Mouse (Mus musculus) c-Kit-positive CD71-positive TER-119-positive erythroid progenitor cells, embryonic 14.5 days (primary cell): Measurements from ENCODE around the gene Cox11.

Source experiments
- DNase-seq: peaks from one replicate; pipeline ENCODE4 v3.0.0-alpha.2; 2013; ENCODE audit warnings: low spot score

The Cox11 gene

DNA sequence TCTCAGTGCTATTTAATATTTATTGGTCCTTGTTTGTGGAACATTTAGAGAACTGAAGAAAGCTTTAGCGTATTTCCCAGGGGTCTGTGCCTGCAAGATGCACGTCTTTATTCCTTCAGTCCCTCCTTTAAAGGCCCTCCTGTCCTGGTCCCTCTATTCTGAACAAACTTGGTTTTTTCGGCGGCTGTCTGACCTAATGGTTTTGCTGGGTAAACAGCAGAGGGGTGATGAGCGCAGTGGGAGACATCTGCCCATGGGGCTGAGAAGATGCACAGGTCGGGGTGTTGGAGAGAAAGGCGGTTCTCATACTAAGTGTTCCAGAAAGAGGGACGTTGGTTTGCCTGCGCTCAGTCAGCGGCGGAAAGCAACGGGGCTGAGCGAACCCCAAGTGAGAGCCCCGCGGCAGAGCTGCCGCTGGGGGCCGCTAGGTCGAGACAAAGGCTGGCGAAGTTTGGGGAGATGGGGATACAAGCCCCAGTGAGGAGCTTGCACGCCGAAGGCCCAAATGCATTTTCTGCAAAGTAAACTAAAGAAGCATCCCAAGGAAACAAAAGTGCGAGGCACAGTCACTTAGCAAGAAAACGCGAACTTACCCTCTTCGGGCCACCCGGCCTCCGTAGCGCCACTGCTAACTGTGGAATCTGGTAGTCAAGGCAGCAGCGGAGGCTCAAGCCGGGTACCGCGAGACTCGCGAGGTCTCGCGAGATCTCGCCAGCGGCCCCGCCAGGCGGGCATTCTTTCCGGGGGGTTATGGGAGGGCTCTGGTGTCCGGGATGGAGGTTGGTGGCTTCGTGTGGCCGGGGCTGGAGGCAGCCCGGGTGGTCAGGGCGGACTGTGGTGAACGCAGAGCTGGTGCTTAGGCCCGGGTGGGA lies at the start of gene Cox11, which contains the start of gene Stxbp4:
Cox11 (plus strand) TSS at position 734 of the 872 bp plus-strand sequence.
Stxbp4 (minus strand) TSS at position 645 of the 872 bp plus-strand sequence.
- peak; percentile 93 for DNase-seq

DNA sequence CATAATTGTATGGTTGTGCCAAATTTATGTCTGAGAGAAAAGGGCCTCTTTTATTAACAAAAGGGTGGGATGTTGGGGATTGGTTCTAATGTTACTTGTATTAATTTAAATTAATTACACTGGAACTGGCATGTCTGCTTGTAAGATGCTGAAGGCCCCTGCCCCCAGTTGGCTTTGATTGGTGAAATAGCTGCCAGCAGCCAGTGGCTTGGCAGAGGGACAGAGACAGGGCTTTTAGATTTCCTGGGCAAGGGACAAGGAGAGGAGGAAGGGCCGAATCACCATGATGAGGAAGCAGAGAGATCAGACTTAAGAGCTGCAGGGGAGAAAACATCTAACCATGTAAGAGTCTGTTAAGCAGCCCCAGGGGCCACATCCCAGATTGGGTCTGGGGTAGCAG lies 47.0 kb upstream of the Cox11 start:
- no peak for DNase-seq

DNA sequence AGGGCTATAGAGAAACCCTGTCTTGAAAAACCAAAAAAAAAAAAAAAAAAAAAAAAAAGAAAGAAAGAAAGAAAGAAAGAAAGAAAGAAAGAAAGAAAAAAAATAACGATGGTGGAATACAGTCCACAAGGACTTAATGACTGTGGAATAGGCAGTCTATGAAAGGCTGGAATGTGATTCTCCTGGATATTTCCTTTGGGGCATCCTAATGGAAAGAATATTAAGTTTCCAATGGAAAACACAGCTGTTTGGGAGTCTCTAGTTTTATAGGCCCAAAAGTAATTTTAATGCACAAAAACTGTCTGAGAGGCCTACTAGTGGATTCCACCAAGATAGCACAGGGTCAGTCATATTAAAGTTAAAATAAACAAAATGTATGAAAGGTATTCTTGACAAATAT lies 42.1 kb upstream of the Cox11 start:
- DNase-seq = no peak

DNA sequence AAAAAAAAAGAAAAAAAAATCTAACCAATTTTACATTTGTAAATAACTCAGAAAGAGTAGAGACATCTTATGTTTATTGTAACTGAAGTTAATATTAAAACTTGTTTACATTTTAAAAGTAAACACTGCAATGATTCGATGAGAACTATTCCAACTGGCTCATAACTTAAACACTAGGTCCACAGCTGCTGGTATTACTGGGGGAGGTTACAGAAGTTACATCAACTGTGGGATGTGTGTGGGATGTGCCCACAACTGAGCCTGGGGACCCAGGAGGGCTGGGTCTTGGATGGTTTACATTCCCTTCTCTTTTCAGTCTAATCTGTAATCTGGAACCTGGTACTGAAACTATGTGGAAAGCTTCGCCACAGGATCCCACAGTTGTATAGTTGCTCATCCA lies 34.9 kb upstream of the Cox11 start:
- DNase-seq = no peak

DNA sequence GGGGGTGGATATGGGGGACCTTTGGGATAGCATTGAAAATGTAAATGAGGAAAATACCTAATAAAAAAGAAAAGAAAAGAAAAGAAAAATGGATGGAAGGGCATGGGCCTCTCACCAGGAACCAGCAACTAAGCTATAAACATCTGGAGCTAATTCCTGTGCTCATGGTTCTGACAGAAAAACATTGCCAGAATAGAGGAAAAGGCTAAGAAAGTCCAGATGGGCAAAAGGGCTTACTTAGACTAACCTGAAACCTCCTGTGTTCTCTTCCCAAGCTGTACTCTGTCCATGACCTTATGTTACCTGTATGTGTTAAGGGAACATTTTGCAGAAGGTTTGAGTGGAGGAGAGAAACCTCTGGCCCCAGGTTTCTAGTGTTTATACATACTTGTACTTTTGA lies 25.9 kb upstream of the Cox11 start:
- no peak for DNase-seq

GRCm38 (mm10) chr11:90614743-90615142 lies 23.2 kb upstream of the Cox11 start:
- DNase-seq = no peak

DNA sequence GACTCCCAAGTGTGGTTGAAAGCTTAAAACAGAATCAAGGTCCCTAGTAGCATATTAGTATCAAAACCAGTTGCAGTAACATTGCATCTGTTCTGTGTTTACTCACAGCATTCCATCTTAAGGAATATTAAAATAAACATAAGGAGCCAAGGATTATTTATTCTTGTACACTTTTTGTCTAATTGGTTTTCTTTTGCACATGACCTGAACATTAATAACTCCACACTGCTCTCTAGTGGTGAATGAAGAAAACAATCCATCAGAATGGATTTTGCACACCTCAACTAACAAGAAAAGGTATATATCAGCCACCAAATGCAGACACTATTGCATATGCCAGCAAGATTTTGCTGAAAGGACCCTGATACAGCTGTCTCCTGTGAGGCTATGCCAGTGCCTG lies 21.5 kb upstream of the Cox11 start:
- peak; percentile 28 for DNase-seq

DNA sequence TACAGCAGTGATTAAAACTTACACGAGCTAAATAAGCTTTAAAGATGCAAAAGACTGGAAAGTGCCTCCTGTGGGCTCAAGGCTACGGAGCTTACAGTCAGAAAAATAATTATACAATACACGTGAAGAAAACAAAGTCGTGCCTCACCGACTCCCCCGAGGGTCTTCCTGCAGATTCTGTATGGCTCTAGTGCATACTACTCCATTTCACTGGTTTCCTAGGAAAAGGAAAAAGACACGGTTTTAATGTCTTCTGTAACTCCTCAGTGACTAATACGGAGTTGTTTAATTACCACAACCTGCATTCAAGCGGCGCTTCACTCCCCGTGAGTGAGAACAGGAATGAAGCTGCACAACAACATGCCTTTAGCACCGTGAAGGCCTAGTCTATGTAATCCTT lies 15.9 kb upstream of the Cox11 start:
- no peak for DNase-seq

DNA sequence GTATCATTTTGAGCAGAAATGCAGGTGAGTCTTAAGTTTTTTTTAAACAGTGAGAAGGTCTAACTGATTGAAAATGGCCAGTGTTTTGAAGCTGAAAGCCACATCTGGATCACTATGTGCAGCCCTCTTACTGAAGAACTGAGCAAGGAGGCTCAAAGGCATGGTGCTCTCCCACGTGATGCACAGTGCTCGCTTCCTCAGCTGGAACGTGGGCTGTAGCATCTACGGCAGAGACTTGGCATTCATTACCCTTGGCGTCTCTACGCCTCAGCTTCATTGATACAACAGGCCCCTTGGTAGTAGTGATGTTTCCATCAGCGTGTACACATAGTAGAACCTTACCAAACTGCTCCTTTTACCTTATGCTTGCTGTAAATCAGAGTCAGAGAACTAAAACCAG lies 15.5 kb upstream of the Cox11 start:
- DNase-seq = no peak

GRCm38 (mm10) chr11:90623477-90623876 lies 14.5 kb upstream of the Cox11 start:
- peak; percentile 54 for DNase-seq

DNA sequence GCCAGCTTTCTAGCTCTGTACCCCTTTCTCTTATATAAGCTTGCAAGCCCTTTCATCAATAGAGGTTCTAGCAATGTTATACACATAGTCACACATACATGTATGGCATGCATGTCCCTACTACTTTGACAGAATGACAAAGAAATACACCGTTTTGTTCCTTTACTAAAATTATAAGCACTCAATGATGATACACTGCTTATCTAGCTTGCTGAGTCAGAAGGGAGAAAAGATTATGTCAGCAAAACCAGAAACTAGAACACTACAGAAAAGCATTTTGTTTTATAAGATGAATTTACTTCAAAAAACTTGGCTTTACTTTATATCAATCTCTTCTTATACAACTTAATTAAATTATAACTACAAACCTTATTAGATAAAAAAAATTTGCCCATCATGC lies 12.8 kb upstream of the Cox11 start:
- DNase-seq = no peak

DNA sequence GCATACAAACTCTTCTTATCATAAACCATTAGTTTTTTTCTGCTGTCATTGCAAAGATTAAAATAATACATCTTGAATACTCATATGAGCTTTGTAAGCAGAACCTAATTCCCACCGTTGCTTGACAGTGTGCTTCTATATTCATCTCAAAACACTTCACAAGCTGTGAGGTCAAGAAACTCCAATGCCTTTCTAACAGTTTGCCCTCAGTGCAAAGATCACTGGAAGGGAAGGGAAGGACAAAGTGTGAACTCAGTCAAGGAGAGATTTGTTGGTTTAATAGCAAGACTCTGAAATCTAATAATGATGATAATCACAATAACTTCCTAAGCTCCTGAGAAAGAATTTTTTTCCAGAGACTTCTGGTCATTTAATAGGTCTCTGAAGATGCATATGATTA lies 10.2 kb upstream of the Cox11 start:
- no peak for DNase-seq

- DNase-seq = no peak
These were observed 5.5 kb upstream of the Cox11 start for GRCm38 (mm10) chr11:90632480-90632879.

GRCm38 (mm10) chr11:90634661-90635060 lies 3.3 kb upstream of the Cox11 start:
- DNase-seq = no peak

DNA sequence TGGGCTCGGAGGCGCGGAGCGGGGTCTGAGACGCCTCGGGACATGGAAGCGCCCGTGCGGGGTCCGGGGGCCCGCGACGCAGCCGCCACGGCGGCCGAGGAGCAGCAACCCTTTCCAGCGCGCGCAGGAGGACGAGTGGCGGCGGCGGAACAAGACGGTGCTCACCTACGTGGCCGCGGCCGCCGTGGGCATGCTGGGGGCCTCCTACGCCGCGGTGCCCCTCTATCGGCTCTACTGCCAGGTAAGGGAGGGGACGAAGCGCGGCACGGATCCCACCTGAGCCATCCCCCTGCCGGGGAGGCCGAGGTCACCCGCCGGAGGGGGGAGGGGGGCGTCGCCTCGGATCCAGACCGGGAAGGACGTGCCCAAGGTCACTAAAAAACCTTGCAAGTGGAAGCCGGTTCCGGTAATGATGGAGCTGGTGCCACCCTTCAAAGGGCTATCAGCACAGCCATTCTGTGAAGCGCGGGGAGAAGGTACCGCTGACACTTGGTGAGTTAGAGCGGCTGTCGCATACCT lies 398 bp downstream of the Cox11 start:
- peak; percentile 52 for DNase-seq

GRCm38 (mm10) chr11:90649777-90650176 lies 11.8 kb downstream of the Cox11 start:
- DNase-seq = no peak

GRCm38 (mm10) chr11:90650231-90650885 lies 12.4 kb downstream of the Cox11 start:
- DNase-seq = no peak

DNA sequence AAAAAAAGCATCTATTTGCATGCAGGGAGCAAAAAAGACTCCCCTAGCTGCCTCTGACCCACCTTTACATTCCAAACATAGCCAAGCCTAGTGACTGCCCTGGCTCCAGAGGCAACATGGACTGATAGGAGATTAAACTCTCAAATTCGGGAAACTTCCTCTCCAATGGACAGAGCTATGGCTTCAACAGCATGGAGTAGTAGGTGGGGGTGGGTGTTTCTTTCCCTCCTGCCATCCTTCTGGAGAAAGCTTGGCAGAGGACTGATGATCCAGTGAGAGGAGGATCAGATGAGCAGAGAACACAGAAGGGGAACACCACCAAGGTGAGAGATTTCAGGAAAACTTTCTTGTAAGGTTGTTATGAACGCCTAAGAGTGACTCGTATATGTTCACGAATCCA lies 14.6 kb downstream of the Cox11 start:
- no peak for DNase-seq

- no peak for DNase-seq
These were observed 19.6 kb downstream of the Cox11 start for GRCm38 (mm10) chr11:90657527-90657926.

DNA sequence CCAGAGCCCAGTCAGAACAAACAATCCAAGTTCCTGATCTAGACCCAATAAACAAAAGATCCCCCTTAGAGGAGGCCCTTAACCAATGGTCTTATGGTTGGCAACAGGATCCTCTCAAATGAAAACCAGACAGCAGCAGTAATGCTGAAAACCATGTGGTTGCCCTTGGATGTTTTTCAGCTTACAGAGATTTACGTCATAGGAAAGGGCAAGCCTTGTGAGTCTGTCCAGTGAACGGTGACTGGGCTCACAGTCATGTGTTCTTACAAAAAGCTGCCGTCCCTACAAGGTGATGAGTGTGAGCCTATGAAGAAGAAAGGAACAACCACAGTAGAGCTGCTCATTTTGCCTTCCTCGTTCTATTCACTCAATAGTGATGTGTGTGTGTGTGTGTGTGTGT lies 22.7 kb downstream of the Cox11 start:
- no peak for DNase-seq

DNA sequence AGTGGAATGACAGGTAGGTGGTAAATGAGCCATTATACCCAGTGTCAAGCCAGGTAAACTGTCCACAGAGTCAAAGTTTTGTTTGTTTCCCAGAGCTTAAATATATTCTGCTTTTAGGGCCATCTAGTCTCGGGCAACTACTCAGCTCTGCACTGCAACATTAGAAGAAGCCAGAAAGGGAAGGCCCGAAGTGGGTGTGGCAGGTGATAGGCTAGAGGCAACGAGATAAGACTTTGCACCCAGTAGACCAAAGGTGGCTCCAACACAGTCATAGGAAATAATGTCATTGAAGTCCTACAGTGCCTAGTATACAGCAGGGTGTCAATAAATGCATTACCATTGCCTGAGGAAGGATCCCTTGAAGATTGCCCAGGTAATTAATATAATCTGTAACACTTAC lies 25.1 kb downstream of the Cox11 start:
- peak; percentile 84 for DNase-seq

DNA sequence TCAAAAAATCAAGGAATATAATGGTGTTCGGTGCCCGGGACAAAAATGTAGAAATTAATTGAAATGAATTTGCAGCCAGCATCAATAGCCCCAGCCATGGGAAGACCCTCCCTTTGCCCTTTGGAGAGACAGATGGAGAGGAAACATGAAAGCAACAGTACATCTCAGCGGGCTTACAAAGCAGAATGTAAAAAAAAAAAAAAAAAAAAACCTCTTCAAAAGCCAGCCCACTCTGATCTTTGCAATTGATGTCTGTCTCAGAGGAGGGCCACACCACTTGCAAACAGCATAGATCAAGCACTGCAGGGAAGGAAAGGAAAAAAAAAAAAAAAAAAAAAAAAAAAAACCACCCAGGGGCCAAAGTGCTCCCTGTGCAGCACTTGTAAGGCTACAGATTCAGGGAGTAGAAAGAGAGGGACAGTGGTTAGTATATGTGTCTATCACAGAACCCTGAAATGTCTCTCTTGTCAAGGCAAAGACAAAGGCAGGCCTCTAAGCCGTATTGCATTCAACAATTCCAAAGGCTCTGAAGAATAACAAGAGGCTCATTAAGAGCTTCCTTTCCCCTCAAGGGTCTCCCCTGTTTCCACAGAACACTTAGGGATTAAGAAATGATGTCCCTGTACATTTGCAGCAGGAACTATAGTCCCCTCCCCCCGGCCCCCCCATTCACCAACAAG lies 25.8 kb downstream of the Cox11 start:
- DNase-seq = no peak
